Mouse (Mus musculus) activated CD4-positive, CD25-positive, alpha-beta regulatory T cell, adult 4 months (primary cell): Measurements from ENCODE around the gene Tmod2. TPM values are rescaled to one million over a fixed set of nuclear protein-coding genes. Genes with fewer than 3 reads are reported as not detected.
"Not testable (repeated sequence)": the region's sequence is repeated elsewhere in the genome, so short reads cannot be mapped to it uniquely, and the experiment has no call there.

Source experiments
- ATAC-seq: one replicate; pipeline ENCODE4 v1.8.0; 2017
- polyA plus RNA-seq, 2 experiments: library from polyadenylated mRNA; unstranded; fragments of 100-300 nt; shearing (Covaris generic); gene quantifications; one replicate each; pipeline ENCODE4 v1.2.1; 2017

Tmod2 gene
- polyA plus RNA-seq, 2 experiments from 2014 or later: not detected

DNA sequence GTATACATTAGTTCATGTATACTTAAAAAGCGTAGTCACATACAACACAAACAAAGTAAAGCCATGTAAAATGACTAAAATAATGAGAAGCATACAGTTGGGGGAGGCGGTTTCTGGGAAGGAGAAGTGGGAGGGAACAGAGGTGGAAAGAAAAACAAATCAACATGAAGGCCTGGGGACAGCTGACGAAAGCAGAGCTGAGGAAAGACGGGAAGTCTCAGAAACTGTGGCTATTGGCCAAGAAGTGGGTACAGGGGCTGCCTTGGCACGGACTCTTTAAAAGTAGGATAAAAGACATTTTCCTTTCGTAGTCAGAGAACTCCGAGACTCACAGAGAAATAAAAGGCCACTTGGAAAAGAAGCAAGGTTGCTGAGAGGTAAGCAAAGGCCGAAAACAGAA lies 62.1 kb downstream of the Tmod2 start:
- ATAC-seq: no peak

DNA sequence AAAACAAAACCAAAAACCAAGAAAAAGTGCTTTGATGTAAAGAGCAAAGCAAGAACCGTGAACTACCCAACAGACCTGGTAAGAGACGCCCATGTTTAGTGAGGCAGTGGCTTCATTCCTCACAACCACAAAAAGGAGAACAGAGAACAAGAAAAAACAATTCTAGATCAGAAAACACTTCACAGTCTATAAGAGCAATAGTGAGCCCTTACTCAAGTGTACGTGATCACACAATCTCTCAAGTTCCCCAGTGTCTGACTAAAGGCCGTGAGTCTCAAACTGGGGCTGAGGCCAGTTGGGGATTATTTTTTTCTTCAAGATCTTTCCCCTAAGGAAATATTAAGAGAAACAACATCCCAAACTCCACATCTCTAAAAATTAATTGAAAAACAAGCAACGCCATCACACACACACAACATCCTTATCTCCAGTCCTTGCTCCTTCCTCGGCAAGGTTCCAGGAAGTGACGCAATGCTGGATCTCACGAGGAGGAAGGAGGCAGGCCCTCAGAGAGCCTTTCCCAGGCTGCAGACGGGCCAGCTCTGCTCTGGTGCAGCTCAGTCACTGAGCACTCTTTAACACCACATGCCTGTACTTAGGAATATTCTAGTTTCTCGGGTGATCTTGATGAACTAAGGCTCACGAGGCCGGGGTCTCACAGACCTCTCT lies 64.1 kb downstream of the Tmod2 start:
- peak; percentile 61 for ATAC-seq

- ATAC-seq: no peak
Measured at GRCm38 (mm10) chr9:75545514-75545913, 65.6 kb downstream of the Tmod2 start.

GRCm38 (mm10) chr9:75541497-75541896 lies 69.6 kb downstream of the Tmod2 start:
- peak; percentile 87 for ATAC-seq

DNA sequence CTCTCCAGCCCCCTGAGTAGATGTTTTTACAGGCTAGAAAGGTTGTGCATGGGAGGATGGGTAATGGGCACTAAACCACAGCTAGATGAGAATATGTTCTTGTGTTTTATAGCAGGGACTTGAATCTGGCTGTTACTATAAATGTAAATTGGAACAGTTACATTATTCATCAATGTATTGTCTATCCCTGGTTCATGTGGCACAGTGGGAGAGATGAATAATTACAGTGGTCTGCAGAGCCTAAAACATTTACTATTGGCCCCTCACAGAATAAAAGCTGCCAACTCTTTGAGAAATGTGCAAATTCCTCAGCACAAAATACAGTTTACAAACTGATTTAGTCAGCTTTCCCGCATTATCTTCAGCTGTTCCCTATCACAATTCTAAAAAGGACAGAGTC lies 74.7 kb downstream of the Tmod2 start:
- ATAC-seq: no peak

- ATAC-seq: no peak
Measured at GRCm38 (mm10) chr9:75534431-75534962, 76.6 kb downstream of the Tmod2 start.

DNA sequence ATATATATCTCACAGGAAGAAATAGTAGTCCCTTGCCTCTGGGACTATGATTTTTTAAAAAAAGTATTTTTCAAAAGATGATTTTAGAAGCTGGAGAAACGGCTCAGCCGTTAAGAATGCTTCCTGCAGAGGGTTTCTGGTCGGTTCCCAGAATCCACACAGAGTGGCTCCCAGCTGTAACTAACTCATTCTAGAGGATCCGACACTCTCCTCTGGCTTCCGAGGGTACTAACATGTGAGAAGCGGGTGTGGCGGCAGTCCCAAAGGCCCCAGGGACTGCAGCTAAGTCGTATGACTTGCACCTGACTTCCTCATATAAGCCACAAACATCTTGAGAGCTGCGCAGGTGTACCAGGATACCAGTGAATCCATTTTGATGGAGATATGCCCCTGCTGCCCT lies 78.1 kb downstream of the Tmod2 start:
- not testable (repeated sequence) for ATAC-seq

DNA sequence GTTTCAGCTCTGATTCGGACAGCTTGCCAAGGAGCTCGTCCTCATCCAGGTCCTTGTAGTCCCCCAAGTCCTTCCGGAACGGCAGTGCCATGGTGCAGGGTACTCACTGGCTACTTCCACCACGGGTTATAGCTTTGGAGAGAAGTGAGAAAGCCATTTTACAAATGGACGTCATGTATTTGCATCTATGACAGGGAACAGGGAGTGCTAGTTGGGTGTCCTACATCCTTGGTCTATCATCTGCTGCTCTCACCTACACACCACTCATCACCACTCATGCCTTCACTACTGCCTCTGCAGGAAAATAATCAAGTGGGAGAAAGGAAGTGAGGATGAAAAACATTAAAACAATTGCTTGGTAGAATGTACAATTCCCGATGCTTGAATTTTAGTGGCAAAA lies 78.7 kb downstream of the Tmod2 start:
- ATAC-seq: no peak

DNA sequence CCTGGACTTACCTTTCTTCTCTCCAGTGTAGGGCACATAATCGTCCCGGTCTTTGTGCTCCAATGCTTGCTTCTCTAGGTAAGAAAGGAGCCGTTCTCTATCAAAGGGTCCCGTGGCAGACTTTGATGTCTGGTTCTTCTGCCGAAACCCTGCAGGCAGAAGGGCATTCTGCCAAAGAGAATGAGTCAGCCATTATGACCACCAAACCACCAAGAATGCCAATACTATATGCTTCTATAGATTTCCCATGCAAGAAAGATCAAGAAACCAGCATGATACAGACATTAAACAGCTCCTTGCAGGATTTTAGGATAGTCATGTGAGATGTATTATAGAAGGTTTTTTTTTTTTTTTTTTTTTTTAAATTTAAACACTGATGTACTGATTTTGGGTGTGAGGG lies 81.8 kb downstream of the Tmod2 start:
- no peak for ATAC-seq

DNA sequence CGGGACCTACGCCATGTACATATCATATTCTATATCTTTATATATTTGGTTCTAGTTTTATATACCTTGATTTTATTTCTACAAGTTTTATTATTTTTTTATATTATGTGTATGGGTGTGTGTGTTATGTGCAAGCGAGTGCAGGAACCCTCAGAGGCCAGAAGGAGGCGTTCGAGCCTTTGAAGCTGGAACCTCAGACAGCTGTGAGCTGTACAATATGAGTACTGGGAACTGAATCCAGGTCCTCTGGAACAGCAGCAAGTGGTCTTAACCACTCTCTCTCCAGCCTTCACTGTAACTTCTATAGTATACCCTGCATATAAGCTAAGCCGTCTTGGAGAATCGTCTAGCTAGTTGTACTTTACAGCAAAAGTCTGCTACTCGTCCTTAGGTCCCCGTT lies 83.0 kb downstream of the Tmod2 start:
- no peak for ATAC-seq

DNA sequence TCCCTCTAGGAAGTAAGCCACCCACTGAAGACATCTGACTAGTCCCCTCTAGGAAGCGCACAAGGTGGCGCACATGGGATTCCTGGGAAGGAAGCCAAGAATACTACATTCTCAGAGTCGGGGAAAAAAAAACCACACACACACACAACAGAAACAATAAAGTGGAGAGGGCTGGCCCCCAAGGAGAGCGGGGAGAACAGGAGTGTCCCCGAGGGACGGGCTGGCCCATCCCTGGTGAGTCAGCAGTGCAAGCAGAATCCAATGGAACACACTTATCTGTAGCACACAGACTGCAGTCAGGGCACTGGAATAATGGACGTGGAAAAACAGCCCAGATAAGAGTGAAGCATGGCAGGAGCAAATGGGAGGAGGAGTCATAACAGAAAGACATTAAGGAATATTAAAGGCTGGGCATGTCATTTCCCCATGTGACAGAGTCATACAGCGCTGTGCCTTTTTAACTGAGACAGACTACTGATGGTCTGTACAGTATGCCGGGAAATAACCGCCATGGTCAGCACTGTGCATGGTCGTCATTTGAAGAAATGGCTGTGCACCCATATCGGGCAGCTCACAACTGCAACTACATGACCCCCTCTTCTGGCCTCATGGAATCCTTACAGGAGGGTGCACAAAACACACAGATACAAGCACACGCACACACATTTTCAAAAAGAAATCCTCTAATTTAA lies 83.6 kb downstream of the Tmod2 start:
- ATAC-seq: no peak

DNA sequence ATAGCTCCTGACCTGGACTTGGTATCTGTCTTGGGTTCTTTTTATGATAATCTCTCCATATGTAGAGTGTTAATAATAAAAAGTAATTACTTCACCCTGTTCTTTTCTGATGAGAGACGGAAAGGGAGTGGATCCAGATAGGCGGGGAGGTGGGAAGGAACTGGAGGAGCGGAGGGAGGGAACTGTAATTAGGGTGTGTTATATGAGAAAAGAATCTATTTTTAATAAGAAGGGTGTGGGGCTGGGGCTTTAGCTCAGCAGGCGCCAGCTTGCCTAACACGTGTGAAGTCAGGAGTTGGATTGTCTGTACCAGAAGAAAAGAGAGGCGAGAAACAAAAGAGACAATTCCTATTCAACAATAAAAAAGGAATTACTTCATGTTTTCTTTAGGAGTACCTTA lies 87.5 kb downstream of the Tmod2 start:
- ATAC-seq: no peak

- ATAC-seq: no peak
Measured at GRCm38 (mm10) chr9:75522217-75522616, 88.9 kb downstream of the Tmod2 start.

- peak; percentile 78 for ATAC-seq
Measured at GRCm38 (mm10) chr9:75521788-75522187, 89.3 kb downstream of the Tmod2 start.

DNA sequence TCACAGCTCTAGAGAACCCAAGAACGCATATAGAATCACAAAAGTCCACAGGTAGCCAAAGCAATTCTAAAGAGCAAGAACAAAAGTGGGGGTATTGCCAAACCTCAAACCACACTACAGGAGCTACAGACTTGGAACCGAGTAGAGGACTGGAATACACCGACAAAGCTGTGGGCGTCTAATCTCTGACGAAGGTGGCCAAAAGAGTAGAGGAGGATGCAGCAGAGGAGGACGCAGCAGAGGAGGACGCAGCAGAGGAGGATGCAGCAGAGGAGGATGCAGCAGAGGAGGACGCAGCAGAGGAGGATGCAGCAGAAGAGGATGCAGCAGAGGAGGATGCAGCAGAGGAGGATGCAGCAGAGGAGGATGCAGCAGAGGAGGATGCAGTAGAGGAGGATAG lies 90.2 kb downstream of the Tmod2 start:
- ATAC-seq: no peak

DNA sequence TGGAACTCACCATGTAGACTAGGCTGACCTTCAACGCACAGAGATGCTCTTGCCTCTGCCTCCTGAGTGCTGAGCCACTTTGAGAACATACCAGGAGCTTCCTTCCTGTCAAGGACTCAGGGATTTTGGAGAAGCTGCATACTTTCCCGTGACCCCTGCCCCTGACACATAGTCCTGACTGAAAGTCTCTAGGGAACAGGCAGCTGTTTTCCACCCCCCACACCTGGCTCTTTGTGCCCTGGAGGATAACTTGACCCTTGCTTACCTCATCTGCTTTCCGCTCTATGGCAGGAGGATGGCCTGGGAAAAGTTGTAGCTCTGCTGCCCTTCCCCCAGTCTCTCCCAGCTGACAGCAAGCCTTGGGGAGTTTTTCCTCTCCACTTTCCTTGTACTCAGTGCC lies 93.4 kb downstream of the Tmod2 start:
- ATAC-seq: no peak

Other genes starting within 250 kb of the Tmod2 start
- 10 to 100 TPM; 43.5 to 51.0 TPM for gene Mapk6, start 201.3 kb downstream of the Tmod2 start, polyA plus RNA-seq
- 10 to 100 TPM; 33.4 to 43.1 TPM for gene Leo1, start 169.8 kb downstream of the Tmod2 start, polyA plus RNA-seq
- 100 to 1,000 TPM; 159 to 175 TPM for gene Tmod3, start 51.7 kb downstream of the Tmod2 start, polyA plus RNA-seq
- gene Lysmd2, start 14.4 kb upstream of the Tmod2 start, polyA plus RNA-seq: 1 to 10 TPM; 3.8 to 5.4 TPM
- gene Scg3, start 72.7 kb upstream of the Tmod2 start, polyA plus RNA-seq: not detected
- under 1 TPM in 1 of 2 experiments, not detected in 1; 0.34 TPM for gene Bmp5, start 164.0 kb upstream of the Tmod2 start, polyA plus RNA-seq